Mouse (Mus musculus): ENCODE measurements around the gene Rapgef6. TPM values are rescaled to one million over a fixed set of nuclear protein-coding genes. Genes with fewer than 3 reads are reported as not detected.

The Rapgef6 gene
- total RNA-seq (2021): 10 to 100 TPM; 33.5 to 39.2 TPM
- long read RNA-seq, experiment 1, partial matches to known transcripts: 6 of 9 reads
- long read RNA-seq, experiment 1, other reads (novel, unspliced or antisense): 3 of 9 reads
- long read RNA-seq, experiment 2, partial matches to known transcripts: 2 of 5 reads
- long read RNA-seq, experiment 2, other reads (novel, unspliced or antisense): 3 of 5 reads

DNA sequence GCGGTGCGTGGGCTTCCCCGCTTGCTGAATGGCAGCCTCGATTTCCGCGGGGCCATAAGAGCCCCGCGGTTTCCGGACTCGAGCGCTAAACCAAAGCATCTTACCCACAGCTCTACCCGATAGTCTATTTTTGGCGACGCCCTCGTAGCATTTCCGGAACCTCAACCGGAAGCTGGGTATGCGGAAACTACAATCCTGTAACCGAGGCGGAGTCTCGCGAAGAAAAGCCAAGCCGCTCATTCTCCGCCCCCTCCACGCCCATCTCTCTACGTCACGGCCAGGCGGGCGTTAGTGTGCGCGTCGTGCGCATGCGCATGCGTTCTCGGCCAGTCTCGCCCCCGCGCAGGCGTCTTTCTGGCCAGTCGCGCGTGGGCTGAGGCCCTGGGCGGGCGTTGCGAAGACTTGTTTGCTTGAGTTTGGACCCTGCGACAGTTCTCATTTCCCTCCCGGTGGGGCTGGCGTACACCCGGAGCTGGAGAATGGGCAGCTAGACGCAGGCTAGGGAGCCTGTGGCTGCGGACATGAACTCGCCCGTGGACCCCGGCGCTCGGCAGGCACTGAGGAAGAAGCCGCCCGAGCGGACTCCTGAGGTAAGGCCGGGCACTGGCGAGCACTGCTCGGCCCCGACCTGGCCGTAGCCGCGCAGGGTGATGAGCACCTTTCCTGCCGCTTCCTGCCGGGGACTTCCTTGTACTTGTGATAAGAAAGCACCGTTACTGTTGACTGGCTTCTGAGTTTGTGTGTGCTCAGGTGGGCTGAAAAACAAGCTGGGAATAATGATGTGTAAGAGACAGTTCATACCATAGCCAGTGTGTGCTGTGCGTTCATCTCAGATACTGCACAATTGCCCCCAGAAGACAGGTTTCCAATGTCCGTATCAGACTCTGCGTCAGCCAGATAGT lies at the start of gene Rapgef6:
Gene Rapgef6, plus strand, starts transcription at position 319 of the 902 bp plus-strand sequence.
- peak; percentile 98 to 99 for DNase-seq (ENCODE audit: low spot score in 2 of 2)

DNA sequence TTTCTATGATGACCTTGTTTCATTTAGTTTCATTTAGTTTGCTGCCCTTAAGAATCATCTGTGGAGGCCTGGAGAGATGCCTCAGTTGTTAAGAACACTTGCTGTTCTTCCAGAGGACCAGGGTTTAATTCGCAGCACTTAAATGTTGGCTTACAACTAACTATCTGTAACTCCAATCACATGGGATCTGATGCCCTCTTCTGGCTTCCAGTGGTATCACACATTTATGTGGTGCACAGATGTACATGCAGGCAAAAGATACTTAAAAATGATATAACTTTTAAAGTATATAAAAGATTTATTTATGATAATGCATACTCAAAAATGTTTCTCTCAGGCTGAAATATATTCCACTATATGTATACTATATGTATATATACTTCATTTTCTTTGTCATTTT lies 44.2 kb upstream of the Rapgef6 start:
- DNase-seq (ENCODE audit: low spot score in 2 of 2): no peak

DNA sequence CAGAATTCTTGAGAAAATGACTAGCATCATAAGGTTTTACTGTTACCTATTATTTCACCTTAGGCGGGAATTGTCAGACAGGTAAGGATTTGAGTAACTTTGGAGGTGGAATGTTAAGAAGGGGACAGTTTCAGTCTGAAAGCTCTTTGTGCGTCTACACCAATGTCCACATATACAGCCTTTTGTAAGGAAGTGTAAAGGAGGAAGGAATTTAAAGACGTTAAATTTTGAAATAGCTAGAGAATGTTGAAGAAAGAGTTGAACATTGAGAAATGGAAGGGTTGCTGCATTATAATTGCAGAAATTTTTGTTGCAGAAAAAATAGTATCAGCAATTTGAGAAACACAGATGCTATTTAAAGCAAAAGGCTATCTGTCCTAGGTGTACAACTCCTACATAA lies 36.6 kb upstream of the Rapgef6 start:
- DNase-seq (ENCODE audit: low spot score in 2 of 2): no peak

DNA sequence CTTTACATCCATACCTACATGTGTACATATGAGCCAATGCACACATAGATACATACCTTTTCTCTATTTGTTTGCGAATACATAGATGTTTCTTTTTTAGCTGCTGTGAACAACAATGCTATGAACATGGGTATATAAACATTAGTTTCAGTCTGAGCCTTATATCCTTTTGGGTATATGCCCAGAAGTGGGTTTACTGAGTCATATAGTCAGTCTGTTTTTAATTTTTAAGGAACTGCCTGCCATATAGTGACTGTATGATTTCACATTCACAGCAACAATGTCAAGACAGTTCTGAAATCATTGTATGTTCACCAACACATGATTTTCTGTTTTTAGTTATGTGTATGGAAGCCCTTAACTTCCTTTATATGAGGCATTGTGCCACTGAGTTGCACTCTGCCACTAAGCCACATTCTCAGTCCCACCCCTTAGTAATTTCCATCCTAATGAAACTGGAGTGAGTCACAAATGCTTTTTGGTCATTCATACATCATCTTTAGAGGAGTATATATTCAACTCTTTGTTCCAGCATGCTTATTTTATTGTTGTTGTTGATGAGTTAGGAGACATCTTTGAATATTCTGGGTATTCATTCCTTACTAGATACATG lies 30.6 kb upstream of the Rapgef6 start:
- DNase-seq (ENCODE audit: low spot score in 2 of 2): no peak

DNA sequence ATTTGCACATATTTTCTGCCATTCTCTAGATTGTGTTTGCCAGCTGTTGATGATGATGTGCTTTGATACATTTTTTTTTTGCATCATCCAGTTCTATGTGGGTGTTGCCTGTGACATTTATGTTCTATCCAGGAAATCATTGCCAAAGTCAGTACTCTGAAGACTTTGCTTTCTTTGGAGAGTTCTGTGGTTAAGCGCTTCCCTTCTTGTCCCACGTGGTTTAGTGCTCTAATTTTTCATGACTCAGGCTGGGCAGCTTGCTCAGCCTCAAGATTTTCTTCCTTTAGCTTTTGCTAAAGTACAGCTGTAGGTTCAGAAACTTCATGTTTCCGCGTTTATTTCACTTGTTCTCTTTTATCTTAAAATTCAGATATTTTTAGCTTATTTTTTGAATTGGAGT lies 30.1 kb upstream of the Rapgef6 start:
- DNase-seq (ENCODE audit: low spot score in 2 of 2): no peak

DNA sequence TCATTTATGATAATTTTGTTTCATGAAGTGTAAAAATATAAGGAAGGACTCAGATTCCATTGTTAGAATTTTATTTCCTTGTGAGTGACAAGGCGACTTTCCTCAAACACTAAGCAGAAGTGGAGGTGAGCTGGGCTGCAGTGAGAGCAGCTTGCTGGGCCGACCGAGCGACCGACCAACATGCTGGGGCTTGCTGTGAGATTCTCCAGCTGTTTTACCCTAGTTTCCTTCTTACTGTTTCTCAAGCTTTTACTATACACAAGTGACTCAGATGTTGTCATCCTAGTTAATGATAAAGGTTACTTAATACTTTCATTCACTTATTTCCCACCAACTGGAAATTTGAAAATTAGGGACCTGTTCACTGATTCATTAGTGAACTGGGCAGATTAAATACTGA lies 22.8 kb upstream of the Rapgef6 start:
- no peak for DNase-seq (ENCODE audit: low spot score in 2 of 2)

DNA sequence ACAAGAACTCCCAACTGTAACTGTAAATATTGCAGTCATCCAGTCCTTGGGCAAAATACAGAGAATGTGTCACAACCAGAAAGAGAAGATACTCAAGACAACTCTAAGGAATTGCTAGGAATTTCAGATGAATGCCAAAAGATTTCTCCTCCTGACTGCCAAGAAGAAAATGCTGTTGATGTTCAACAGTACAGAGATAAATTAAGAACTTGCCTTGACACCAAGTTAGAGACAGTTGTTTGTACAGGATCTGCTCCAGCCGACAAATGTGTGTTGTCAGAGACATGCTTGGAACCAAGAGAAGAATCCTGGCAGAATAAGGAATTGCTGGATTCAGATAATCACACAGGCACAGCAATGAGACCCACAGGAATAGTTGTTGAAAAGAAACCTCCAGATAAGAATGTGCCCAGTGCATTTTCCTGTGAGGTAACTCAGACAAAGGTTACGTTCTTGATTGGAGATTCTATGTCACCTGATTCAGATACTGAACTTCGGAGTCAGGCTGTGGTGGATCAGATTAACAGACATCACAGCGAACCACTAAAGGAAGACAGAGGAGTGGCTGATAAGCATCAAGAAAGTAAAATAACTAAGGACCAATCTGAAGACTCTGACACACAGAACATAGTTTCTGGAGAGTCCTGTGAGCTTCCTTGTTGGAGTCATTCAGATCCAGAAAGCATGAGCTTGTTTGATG lies 20.0 kb upstream of the Rapgef6 start:
- no peak for DNase-seq (ENCODE audit: low spot score in 2 of 2)

DNA sequence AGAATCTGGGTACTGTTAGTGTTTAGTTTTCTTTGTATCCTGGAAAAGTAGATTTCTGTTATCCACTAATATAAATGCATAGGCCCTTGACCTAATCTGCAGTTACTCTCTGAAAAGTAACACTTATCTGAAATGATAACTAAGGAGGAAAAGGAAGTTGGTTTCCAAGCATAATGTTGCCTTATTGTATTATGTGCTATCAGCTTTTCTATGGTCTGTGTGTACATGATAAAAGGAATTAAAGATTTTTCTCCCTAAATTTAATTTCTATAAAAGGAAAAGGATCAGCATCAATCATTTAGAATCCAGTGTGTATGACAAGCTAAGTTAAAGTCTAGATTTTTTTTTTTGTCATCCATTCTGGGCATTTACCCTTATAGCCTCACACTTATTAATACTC lies 9.1 kb upstream of the Rapgef6 start:
- DNase-seq (ENCODE audit: low spot score in 2 of 2): no peak

DNA sequence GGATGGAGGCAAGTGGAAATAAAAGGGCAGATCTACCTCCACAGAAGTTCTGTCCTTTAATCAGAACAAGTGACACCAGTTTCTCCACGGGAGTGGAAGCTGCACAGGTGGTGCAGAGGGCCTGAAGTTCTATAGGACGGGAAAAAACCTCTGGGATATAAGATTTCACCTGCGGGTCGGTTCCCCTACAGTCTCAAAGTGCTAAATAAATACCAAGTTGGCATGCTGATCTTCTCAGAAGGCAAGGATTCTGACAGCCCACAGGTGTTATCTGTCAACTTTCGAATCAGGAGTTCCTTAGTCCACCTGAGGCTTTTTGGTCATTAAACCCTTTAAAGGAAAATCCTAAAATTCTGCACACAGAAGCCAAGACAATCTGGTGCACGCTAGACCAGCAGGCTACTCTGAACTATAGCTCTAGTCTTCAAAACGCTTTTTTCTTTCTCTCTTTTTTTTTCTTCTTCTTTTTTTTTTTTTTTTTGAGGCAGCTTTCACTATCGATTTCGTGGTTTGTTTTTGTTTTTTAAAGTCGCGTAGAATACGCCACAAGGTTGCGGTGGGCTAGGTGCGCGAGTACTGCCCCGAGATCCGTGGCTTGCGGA lies 619 bp upstream of the Rapgef6 start:
- no peak for DNase-seq (ENCODE audit: low spot score in 2 of 2)

DNA sequence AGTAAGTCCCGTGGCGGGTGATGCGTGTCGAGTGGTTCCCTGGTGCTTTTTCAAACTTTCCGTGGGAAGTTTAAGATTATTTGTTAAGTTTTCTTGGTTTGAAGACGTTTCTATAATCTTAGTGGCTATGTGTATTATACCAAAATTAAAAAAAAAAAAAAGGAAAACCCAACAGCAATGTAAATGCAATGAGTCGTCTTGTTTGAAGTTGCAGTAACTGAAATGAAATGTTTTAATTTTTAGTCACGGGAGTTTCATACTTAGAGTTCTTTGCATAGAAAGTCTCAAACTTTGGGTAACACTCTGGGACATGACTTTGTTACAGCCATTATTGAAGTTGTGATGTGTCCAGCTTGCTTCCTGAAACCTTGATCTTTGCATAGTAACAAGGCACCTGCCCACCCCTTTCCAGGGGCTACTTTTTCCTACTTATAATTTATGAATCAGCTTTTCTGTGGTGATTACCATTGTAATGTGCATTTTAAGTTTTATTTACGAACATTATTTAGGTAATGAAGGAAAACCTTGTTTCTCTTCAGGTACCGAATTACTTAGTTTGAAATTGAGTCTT lies 869 bp downstream of the Rapgef6 start:
- no peak for DNase-seq (ENCODE audit: low spot score in 2 of 2)

DNA sequence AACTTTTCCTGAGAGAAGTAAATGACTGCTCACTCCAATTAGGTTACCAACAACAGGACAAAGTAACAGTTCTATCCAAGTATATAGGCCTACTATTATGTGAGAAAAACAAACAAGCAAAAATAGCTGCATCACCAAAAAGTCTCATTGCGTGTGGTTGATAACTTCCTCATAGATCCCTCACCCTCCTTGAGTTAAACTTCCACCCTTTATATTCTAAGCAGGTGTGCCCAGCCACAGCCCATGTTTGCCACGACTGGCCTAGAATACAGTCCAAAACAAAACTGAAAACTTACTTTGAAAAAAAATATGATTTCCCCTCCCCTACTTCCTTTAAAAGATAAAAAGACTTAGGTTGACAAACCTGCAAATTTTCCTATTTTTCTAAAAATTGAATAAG lies 5.4 kb downstream of the Rapgef6 start:
- DNase-seq (ENCODE audit: low spot score in 2 of 2): no peak

DNA sequence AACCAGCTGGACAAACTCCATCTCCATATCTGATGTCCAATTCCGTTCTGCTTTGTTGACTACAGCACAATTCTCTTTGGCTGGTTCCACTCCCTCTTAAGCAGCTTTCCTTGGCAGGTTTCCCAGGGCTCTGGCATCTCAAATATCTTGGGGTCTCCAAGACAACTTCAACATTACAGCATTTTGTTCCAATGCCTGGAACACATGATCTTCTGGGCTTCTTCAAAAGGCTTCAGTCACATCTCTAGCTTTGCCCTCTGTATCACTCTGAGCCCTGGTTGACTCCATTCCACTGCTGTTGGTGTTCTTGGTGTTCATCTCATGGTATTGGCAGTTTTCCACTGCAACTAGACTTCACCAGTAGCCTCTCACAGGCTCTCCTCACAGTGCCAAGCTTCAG lies 7.7 kb downstream of the Rapgef6 start:
- no peak for DNase-seq (ENCODE audit: low spot score in 2 of 2)

DNA sequence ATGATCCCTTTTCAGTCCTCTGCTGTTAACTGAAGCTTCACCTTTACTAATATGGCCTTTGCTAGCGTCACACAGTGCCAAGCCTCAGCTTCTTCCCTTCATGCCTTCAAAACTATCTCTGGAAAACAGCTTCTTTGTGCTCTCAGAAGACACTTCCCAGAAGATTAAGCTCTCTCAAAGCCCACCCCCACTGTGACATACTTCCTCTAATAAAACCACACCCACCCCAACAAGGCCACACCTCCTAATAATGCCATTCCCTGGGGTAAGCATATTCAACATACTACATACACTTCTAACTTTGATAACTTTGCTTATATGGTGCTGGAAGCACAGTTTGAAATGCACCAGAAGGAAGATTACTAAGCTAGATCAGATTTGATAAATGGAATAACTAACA lies 8.3 kb downstream of the Rapgef6 start:
- no peak for DNase-seq (ENCODE audit: low spot score in 2 of 2)

DNA sequence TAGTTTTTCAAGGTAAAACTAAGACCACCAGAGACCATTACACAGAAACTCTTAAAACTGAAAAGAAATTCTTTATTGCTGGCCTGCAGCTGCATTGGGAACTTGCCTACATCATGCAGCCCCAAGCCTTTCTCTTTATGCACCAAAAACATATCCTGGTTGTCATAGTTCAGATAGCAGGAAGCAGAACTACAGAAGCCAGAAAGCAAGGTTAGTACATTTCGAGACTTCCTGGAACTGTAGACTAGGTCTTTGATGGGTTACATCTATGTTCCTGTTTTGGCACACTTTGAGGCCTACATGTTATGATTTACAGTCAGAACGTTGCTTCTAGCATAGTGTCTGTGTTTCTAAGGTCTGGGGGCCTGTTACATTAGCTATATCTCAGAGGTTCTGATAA lies 11.2 kb downstream of the Rapgef6 start:
- DNase-seq (ENCODE audit: low spot score in 2 of 2): no peak

DNA sequence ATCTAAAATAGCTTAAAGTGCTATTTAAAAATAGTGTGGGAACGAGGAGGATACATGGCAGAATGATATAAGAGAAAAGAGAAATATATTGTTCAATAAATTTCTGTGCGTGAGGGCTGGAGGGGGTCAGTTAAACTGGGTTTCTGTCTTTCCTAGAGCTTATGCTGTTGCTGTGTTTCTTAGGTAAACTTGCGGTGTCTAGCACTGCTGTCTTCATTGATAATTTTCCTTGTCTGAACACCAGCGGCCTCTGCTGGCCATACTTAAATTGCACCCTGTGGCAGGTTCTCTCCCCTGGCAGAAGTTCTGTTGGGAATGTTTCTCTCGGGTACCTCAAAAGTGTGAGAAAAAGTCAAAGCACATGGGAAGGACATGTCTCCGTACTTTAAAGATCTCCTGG lies 12.2 kb downstream of the Rapgef6 start:
- peak; percentile 74 to 81 for DNase-seq (ENCODE audit: low spot score in 2 of 2)

DNA sequence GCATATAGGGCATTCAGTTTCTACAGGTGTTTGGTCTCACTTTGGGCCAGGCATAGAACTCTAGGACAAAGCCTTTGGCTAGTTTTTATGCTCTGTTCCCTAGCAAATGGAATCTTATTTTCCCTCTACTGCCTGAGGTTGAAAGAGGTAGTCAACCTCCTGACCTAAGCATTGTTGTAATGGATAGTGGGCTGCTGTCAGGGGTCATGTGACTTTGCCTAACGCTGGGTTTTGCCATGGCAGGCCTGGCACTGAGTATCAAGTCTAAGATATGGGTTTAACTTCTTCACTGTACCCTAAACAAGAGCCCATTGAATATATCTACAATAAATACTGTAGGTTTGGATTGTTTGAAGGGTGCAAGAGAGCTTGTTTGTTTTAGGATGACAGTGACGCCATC lies 16.4 kb downstream of the Rapgef6 start:
- no peak for DNase-seq (ENCODE audit: low spot score in 2 of 2)

DNA sequence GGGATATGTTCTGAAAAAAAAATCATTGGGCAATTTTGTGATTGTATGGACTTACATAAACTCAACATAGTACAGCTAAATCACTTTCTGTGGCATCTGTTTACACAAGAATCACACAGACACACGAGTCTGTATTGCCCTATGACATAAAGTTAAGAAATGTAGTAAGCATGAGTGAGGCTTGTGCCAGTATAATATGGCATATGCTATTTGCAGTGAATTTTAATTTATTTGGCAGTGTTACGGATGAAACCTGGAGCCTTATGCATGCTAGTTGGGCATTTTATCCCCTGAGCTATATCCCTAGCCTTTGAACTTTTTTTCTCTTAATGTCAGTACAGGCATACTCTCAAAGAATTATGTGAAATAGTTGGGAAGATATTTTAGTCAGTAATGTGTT lies 16.8 kb downstream of the Rapgef6 start:
- no peak for DNase-seq (ENCODE audit: low spot score in 2 of 2)

DNA sequence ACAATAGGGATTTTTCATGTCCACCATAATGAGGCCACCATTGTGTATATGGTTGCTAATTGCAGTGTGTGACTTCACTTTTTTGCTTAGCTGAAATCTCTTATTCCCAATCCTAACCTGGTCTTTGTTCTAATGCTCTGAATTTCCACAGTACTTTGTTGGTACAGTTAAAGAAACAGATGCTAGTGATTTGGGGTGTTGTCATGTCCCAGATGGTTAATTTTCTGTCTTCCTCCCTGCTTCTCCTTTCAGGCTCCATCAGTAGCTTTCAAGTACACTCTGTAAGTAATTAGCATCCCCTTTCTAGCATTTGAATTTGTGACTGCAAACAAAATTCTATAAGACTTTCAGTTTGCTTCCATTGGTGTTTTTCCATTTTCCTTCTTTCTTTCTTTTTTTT lies 17.7 kb downstream of the Rapgef6 start:
- DNase-seq (ENCODE audit: low spot score in 2 of 2): no peak

DNA sequence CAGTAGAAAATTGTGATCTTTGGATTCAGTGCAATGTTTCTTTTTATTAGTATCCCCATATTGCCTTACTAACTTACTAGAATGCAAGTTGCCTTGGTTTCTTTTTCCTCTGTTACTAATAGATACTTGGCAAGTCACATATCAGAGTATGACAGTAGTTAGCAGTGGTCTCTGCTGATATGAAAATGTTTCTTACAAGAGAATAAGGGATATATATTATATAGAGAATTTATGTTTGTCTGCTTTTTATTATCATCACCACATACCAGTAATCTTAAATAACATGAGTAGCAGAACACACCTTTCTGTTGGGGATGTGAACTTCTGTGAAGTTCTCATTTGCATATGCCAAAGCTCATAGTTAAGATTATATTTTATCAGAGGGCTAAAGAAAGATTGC lies 19.8 kb downstream of the Rapgef6 start:
- DNase-seq (ENCODE audit: low spot score in 2 of 2): no peak

DNA sequence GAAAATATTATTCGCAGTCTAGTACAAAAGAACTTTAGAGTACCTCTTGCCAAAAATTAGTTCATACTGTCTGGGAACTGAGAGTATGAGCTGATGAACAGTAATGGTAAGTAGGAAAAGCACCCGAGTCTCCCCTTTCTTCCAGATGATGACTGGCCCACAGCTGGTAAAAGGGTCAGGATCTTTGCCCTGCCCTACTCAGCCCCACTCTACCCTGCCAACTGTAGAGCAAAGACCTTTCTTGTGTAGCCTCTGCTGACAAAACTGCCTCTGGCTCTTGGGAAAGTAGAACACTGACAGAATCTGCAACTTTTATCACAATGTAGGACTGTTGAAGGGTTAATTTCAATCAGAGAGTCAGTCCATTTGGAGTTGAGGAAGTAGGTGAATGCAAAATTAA lies 32.3 kb downstream of the Rapgef6 start:
- DNase-seq (ENCODE audit: low spot score in 2 of 2): no peak

DNA sequence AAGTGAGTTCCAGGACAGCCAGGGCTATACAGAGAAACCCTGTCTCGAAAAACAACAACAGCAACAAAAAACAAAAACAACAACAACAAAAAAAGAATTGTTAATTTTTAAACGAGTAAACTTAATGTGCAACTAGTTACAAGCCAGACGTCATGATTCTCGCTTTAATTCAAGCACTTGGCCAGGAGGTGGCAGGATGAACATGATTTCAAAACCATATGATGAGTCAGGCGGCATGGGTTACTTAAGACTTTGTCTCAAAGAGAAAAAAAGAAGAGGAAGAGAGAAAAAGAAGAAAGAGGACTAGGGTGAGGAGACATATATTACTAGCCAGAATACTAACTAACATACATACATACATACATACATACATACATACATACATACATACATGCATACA lies 40.1 kb downstream of the Rapgef6 start:
- peak; percentile 12 to 27 for DNase-seq (ENCODE audit: low spot score in 2 of 2)
